Mouse (Mus musculus) lung, postnatal 14 days (tissue): ENCODE data around the gene Irf2bpl.

ENCODE experiments used
- DNase-seq: peaks from one replicate; pipeline ENCODE4 v3.0.0; 2021

Gene Irf2bpl

DNA sequence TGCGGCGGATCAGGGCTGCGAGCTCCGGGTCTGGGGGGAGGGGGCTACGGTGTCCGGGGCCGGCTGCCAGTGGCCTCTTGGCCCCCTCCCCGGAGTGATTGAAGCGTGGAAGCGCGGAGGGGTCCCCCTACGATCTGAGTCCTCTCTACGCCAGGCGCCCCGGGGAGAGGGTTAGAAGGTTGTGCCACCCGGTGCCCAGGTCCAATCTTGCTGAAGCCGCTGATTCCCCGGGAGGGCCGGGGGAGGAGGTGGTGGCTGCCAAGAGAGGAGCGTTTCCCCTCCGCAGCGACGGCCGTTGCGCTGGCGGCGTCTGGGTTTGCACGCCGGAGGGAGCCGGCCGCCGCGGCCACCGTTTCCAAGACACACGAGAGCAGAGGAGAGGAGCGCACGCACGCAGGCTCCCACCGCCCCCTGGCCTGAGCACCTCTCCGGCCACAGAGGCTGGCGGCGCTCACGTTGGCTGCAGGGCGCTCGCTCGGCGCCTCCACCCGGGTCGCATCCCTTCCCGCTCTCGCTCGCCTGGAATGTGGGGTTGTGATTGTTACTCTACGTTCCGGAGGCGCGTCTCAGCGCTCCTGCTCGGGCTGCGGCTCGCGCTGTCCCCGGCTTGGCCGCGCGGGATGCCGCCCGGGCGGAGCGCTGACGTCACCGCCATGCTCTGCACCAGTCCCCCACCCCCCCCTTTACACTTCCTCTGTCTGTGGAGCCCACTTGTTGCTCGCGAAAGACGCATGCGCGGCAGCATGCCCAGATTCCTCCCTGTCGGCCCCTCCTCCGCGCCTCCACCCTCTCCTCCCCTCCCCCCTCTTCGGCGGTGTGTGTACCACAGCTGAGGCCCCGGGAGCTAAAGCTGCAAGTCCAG is at the start of gene Irf2bpl:
Gene Irf2bpl (minus strand): TSS at position 602 of the 862 bp plus-strand sequence.
- peak; percentile 100 for DNase-seq

- peak; percentile 77 for DNase-seq
Measured at GRCm38 (mm10) chr12:86932575-86932952, 48.0 kb upstream of the Irf2bpl start.

GRCm38 (mm10) chr12:86931919-86932574 is 47.4 kb upstream of the Irf2bpl start:
- DNase-seq = peak; percentile 84

GRCm38 (mm10) chr12:86930934-86931729 is 46.5 kb upstream of the Irf2bpl start:
- DNase-seq = no peak

DNA sequence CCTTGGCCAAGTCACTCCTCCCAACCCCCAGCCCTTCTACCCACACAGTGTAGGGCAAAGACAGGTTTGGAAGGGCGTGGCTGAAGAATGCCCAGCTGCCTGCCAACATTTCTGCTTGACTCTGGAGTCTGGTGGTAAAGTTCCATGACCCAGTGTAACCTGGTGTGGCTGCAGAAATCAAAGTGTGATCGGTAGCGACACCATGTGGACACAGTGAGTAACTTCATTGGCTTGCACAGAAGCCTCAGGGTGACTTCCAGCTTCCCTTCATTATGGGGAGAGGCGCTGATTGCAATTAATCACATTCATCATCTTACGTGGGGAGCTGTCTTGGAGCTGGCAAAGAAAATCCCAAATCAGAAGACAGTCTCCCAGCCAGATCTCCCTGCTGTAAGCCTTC is 39.2 kb upstream of the Irf2bpl start:
- DNase-seq = peak; percentile 89

DNA sequence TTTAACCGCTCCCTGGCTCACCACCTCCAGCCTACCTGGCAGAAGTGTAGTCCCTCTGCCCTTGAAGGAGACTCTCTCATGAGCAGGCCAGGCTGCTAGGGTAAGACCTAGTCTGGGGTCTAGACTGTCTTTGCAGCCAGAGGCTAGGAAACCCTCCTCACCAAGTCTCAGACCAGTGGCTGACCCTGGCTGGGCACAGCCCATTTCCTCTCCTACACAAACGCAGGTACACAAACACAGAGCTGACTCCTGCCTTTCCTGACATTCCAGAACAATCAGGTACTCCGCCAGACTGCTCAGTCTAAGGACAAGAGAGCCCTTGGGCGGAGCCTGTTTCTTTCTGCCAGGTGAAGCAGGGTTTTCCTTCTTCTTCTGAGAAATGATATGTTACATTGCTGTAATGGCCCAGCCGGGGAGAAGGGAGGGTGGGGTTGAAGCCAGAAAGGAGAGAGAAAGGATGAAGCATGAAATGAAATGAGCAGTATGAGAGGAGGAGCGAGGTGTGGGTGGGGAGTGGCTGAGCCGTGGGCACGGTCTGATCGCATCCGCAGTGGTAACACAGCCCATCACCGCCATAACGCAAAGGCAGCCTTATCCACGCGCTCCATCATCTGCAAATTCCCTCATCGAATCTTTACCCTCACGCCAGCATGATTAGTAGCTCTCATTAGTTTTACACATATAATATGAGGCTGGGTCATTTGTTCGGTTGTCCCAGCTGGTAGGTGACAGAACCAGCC is 34.6 kb upstream of the Irf2bpl start:
- DNase-seq = no peak

DNA sequence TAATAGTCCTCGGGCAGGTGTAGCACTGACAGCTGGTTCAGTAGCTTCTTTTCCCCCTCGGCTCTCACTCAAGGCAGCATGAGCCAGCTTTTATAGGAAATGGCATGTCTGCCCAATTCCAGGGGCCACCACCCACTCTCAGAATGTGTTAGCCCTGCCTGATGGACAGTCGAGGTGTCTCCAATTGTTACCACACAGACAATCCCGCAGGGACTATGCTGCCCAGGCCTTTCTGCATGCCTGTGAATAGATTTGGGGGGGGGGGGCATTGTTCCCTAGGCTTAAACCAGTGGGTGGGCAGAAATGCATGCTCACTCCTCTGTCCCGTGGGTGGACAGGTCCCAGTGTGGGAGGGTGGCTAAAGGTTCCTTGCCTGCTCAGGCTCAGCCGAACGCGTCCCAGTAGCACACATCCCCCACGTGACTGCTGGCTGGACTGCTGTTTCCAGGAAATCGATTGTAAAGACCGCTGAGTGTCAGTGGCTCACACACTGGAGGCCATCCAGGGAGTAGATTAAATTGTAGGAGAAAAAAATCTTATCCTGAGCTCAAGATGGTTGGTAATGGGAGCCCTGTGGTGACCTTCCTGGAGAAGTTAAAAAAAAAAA is 33.9 kb upstream of the Irf2bpl start:
- DNase-seq = no peak

GRCm38 (mm10) chr12:86916796-86917573 is 32.4 kb upstream of the Irf2bpl start:
- DNase-seq = no peak

- DNase-seq = no peak
Measured at GRCm38 (mm10) chr12:86915617-86916016, 31.0 kb upstream of the Irf2bpl start.

DNA sequence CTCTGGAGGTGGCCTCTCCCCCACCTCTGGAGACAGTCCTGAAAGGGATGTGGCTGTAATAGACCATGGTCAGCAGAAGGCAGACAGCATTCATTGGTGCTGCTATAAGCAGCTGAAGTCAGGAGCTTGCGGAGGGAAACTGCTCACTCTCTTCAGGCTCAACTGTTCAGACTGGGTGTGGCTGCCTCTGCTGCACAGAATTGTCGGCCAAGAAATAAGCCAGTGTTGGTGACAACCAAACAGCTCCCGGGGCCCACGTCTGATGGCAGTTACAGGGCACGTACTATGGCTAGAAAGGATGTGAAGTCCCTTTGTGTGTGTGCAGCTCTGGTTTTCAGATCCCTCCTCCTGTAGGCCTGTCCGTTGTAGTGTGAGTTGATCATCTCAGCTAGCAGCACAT is 30.2 kb upstream of the Irf2bpl start:
- DNase-seq = no peak

GRCm38 (mm10) chr12:86914351-86914750 is 29.8 kb upstream of the Irf2bpl start:
- DNase-seq = no peak

- DNase-seq = no peak
Measured at GRCm38 (mm10) chr12:86912335-86913093, 27.9 kb upstream of the Irf2bpl start.

DNA sequence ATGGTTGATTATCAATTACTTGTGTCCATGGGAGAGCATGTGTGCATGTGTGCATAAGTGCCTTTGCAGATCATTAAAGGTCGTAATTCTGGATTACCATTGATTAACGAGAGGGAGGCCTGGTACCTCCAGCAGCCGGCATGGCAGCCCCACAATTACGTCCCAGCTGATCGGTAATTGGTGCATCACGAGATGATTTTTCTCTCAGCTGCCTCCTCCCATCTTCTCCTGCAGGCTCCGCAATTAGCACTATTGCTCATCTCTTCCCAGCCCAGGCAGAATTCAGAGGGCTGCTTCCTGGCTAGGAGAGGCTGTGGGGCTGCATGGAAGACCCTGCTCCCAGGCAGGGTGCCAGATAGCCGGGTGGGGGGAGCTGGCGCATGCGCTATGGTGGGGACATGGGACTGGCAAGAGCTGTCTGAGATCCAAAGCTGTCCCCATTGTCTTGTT is 26.9 kb upstream of the Irf2bpl start:
- DNase-seq = no peak

DNA sequence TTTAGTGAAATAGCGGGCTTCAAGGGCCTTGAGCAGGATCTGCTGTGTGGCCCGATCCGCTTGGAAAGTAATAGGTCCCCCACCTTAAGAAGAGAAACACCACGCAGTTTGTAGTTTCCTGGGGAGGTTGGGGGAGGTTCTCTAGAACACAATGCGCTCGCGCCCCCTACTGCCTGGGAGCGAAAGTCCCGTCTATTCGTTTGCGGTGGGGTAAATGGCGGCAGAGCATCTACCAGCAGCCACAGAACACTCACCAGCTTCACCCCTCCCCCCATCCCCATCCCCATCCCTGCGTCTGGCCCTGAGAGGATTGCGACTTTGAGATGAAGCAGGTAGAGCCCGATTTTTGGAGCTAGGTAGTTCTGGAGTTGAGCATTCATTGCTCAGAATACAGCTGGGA is 21.8 kb upstream of the Irf2bpl start:
- peak; percentile 92 for DNase-seq

- DNase-seq = no peak
Measured at GRCm38 (mm10) chr12:86905876-86906275, 21.3 kb upstream of the Irf2bpl start.

DNA sequence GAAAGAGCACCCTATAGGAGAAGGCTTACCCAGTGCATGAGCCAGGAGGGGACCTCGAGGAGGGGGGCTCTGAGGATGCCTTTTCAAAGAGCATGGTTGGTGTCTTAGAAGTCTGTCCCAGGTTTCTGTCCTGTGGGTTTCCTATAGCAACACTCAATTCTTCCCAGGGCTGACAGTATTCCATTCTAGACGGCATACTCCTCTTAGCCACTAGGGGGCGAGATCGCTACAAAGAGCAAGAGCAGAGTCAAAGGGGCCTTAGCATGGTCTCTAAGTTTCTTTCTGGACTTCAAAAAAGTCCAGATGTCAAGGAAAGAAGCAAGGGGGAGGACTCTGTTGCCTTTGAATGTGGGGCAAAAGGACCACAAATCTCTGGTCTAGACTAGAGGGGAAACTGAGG is 20.6 kb upstream of the Irf2bpl start:
- DNase-seq = peak; percentile 75

GRCm38 (mm10) chr12:86903828-86904806 is 19.5 kb upstream of the Irf2bpl start:
- DNase-seq = no peak

- DNase-seq = peak; percentile 50
Measured at GRCm38 (mm10) chr12:86899461-86900179, 15.0 kb upstream of the Irf2bpl start.

DNA sequence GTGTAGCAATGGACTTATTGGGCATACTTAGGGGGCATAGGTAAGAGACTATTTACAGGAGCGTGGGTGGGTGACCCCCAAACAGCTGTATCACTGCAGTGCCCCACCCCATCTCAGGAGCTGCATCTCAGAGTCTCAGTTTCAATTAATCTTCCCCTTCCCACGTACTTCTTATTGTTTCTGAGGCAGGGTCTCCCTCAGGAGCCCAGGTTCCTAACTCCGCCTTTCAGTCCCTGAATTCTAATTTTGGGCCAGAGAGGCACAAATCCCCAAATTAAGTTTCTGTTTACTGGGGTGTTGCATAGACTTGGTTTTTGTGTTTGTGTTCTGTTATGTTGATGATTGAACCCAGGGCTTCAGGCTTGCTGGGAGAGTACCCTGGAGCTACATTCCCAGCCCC is 13.8 kb upstream of the Irf2bpl start:
- no peak for DNase-seq
